Mouse (Mus musculus): Measurements from ENCODE around the gene Map3k5.

DNA sequence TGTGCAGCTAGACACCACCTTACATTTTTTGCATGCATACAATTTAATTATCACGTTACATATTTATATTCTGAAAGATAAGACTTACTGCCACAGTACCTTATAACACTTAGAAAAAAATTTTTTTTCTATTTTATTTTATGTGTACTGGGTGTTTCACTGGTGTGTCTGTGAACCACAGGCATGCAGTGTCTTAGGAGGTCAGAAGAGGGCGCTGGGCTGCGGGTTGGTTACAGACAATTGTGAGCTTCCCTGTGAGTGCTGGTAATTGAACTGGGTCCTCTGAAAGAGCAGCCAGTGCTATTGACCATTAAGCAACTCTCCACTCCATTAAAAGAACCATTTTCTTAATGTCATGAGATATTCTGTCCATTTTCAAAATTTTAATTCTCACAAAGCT, 43.3 kb downstream of the Map3k5 start:
- TF ChIP-seq CTCF (IDR thresholded peaks at IDR 0.05; ENCODE audit: extremely low read depth, insufficient read length, insufficient replicate concordance, low read depth, low read length), result peak; percentile 10; the same call in 1 of the 2 replicates
- TF ChIP-seq POLR2A (IDR thresholded peaks at IDR 0.05; ENCODE audit: low read depth, low read length), result no peak
